Mouse (Mus musculus) E14TG2a.4 (cell line): ENCODE results near the gene Lrriq1.

Experiments used
- H3K27me3 ChIP-seq: 2 replicates; pipeline ENCODE4 v1.6.1; 2014; ENCODE audit warnings: low read length, control low read depth; ENCODE audit not compliant: insufficient read depth
- H3K36me3 ChIP-seq: 2 replicates; pipeline ENCODE4 v1.6.1; 2014; ENCODE audit warnings: low read length, control low read depth; ENCODE audit not compliant: insufficient read depth
- H3K4me1 ChIP-seq: replicated peaks from 2 replicates; pipeline ENCODE4 v1.6.1; 2014; ENCODE audit warnings: low read depth, low read length, control low read depth
- H3K4me3 ChIP-seq: replicated peaks from 2 replicates; pipeline ENCODE4 v1.5.1; 2014; ENCODE audit warnings: mild to moderate bottlenecking, low read length
- H3K9me3 ChIP-seq: 2 replicates; pipeline ENCODE4 v1.6.1; 2014; ENCODE audit warnings: low read length, control low read depth
- CTCF ChIP-seq: conservative IDR thresholded peaks from 2 replicates; pipeline ENCODE4 v1.5.1; 2014; ENCODE audit warnings: low read length
- NANOG ChIP-seq: IDR thresholded peaks from 2 replicates; pipeline ENCODE4 v1.6.1; 2014; ENCODE audit warnings: borderline replicate concordance, low read length, mixed read lengths
- POU5F1 ChIP-seq: IDR thresholded peaks from 2 replicates; pipeline ENCODE4 v1.6.1; 2014; ENCODE audit warnings: low read length, borderline replicate concordance

Gene Lrriq1

GRCm38 (mm10) chr10:103142526-103142925 lies 93.6 kb downstream of the Lrriq1 start:
- Histone ChIP-seq H3K27me3 (no peaks in the 10 kb centered on the region), H3K4me1 (no peaks in the 10 kb centered on the region)
- TF ChIP-seq NANOG (no peak), CTCF (no peak), POU5F1 (no peak)

DNA sequence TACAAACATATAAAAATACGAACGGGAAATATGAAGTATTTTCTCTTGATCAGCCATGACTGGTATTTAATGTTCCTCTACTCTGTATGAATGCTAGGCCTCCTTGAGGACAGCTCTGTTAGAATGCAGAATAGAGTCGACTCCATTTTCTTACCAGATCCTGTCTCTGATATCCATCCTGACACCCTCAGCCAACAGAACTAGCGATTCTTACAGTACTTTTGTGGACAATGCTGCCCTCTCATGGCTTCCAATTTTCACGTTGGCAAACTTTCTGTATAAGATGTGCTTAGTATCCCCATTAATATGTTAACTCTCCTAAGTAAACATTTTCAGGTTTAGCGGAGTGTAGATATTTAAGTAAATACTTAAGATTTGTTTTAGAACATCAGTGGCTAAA lies 94.6 kb downstream of the Lrriq1 start:
- Histone ChIP-seq H3K36me3 (no peaks in the 10 kb centered on the region), H3K4me3 (no peak overlapping the region), H3K4me1 (no peaks in the 10 kb centered on the region), H3K27me3 (no peaks in the 10 kb centered on the region), H3K9me3 (no peaks in the 10 kb centered on the region)
- no peak for TF ChIP-seq CTCF
- TF ChIP-seq NANOG: no peak
- TF ChIP-seq POU5F1: no peak

More at GRCm38 (mm10) chr10:103142526-103142925, 93.6 kb downstream of the Lrriq1 start:
- Histone ChIP-seq H3K4me3 (no peak overlapping the region), H3K36me3 (no peaks in the 10 kb centered on the region), H3K9me3 (no peaks in the 10 kb centered on the region)

DNA sequence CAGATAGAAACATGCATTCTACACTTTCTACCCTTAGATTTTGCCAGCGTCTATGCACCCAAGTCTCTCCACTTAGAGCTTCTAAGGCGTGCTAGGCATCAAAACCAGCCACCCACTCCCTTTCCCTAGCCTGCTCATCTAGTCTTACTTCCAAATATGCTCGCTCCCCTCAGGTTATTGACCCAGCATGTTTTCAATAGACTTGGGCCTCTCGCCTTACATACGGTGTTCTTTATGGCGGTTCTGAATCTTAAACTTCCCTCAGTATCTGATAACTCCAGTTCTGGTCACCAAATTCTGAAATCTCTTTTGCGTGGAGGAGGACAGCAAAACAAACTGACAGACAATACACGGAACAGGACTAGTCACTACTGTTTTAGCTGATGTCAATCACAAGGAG lies 95.5 kb downstream of the Lrriq1 start:
- H3K4me3 ChIP-seq: no peak overlapping the region
- H3K9me3 ChIP-seq: no peaks in the 10 kb centered on the region
- H3K4me1 ChIP-seq: no peaks in the 10 kb centered on the region
- H3K27me3 ChIP-seq: no peaks in the 10 kb centered on the region
- H3K36me3 ChIP-seq: no peaks in the 10 kb centered on the region
- TF ChIP-seq NANOG: no peak
- TF ChIP-seq CTCF: no peak
- TF ChIP-seq POU5F1: no peak

DNA sequence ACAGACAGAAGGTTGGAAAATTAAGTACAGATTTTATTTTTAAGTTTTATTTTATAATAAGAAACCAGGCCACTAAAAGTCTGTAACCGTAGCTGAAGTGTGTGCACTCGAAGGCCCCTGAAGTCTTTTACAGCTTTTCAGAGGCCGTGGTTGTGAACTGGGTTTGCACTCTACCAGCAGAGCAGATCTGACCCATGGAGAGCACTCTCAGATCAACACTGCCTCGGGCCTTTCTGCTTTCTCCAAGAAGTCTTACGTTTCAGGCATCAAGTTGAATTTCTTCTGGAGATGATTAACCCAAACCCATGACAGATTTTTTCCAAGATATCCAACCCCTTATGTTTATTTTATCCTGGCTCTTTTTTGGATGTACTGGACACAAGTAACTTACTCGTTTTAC lies 121.5 kb downstream of the Lrriq1 start:
- no peaks in the 10 kb centered on the region for H3K4me1 ChIP-seq
- H3K36me3 ChIP-seq: no peaks in the 10 kb centered on the region
- no peaks in the 10 kb centered on the region for H3K27me3 ChIP-seq
- TF ChIP-seq CTCF (no peak), NANOG (no peak), POU5F1 (no peak)
- no peak overlapping the region for H3K4me3 ChIP-seq
- no peaks in the 10 kb centered on the region for H3K9me3 ChIP-seq

DNA sequence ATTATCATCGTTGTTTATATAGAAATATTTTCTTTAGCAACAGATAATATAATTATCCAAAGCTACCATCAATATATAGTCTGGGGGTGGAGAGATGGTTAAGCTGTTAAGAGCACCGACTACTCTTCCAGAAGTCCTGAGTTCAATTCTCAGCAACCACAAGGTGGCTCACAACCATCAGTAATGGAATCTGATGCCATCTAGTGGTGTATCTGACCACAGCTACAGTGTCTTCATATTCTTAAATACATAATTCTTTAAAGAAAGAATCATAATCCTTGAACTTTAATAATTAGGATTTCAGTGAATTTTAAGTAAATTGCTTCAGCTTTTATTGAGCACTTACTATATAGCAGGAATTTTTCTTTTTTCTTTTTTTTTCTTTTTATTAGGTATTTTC lies 128.0 kb downstream of the Lrriq1 start:
- H3K4me1 ChIP-seq: no peaks in the 10 kb centered on the region
- H3K9me3 ChIP-seq: no peaks in the 10 kb centered on the region
- no peak overlapping the region for H3K4me3 ChIP-seq
- no peaks in the 10 kb centered on the region for H3K36me3 ChIP-seq
- TF ChIP-seq POU5F1 (no peak), NANOG (no peak), CTCF (peak; percentile 22)
- no peaks in the 10 kb centered on the region for H3K27me3 ChIP-seq

- no peaks in the 10 kb centered on the region for H3K36me3 ChIP-seq
- H3K27me3 ChIP-seq: no peaks in the 10 kb centered on the region
- no peaks in the 10 kb centered on the region for H3K9me3 ChIP-seq
- no peak overlapping the region for H3K4me3 ChIP-seq
- TF ChIP-seq CTCF (no peak), NANOG (no peak), POU5F1 (no peak)
- H3K4me1 ChIP-seq: no peaks in the 10 kb centered on the region
Measured at GRCm38 (mm10) chr10:103086101-103086500, 150.0 kb downstream of the Lrriq1 start.

DNA sequence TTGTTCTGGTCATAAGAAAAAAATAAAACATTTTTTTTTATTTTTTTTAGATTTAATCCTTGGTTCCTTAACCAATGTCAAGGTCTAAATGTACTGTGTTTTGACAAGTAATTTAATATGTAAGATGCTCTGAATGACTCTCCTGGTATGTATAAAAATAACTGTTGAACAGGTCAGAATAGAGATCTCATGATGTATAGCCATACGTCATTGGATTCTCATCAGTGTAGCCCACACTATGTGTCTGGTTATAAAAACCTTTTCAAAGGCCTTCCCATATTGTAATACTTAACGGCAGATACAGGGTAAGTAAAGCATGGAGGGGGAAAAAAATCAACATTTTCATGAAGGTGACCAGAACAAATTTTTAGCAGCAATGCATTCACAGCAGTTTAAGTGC lies 186.5 kb downstream of the Lrriq1 start:
- H3K27me3 ChIP-seq: no peaks in the 10 kb centered on the region
- no peaks in the 10 kb centered on the region for H3K4me1 ChIP-seq
- no peaks in the 10 kb centered on the region for H3K36me3 ChIP-seq
- no peaks in the 10 kb centered on the region for H3K9me3 ChIP-seq
- TF ChIP-seq CTCF (no peak), NANOG (no peak), POU5F1 (no peak)
- H3K4me3 ChIP-seq: no peak overlapping the region

GRCm38 (mm10) chr10:103046623-103047022 lies 189.5 kb downstream of the Lrriq1 start:
- no peaks in the 10 kb centered on the region for H3K27me3 ChIP-seq
- no peak overlapping the region for H3K4me3 ChIP-seq
- no peaks in the 10 kb centered on the region for H3K36me3 ChIP-seq
- TF ChIP-seq POU5F1 (no peak), NANOG (no peak), CTCF (no peak)
- H3K4me1 ChIP-seq: no peaks in the 10 kb centered on the region
- no peaks in the 10 kb centered on the region for H3K9me3 ChIP-seq

GRCm38 (mm10) chr10:103045019-103045418 lies 191.1 kb downstream of the Lrriq1 start:
- H3K27me3 ChIP-seq: no peaks in the 10 kb centered on the region
- no peaks in the 10 kb centered on the region for H3K36me3 ChIP-seq
- no peaks in the 10 kb centered on the region for H3K4me1 ChIP-seq
- H3K9me3 ChIP-seq: no peaks in the 10 kb centered on the region
- no peak for TF ChIP-seq POU5F1
- no peak overlapping the region for H3K4me3 ChIP-seq
